Mouse (Mus musculus) heart, postnatal 0 days (tissue): ENCODE results near the gene Gm45713.

Experiments used
- CTCF ChIP-seq: IDR thresholded peaks from 2 replicates; pipeline ENCODE4 v1.5.1; 2016; ENCODE audit warnings: antibody characterized with exemption, control low read depth, low read depth
- EP300 ChIP-seq: IDR thresholded peaks from 2 replicates; pipeline ENCODE4 v1.6.1; 2016; ENCODE audit warnings: antibody characterized with exemption, low read depth

GRCm38 (mm10) chr7:45107052-45107645 is 28.9 kb downstream of the Gm45713 start:
- TF ChIP-seq CTCF (no peak), EP300 (no peak)
